Mouse (Mus musculus): ENCODE results near the gene D1Ertd622e. TPM values are rescaled to one million over a fixed set of nuclear protein-coding genes. Genes with fewer than 3 reads are reported as not detected.
A peak's percentile ranks its signal among the peaks of the same experiment; 100 is the strongest.

D1Ertd622e gene
- polyA plus RNA-seq, 1 experiment from 2014 or later, result 61.2 TPM

DNA sequence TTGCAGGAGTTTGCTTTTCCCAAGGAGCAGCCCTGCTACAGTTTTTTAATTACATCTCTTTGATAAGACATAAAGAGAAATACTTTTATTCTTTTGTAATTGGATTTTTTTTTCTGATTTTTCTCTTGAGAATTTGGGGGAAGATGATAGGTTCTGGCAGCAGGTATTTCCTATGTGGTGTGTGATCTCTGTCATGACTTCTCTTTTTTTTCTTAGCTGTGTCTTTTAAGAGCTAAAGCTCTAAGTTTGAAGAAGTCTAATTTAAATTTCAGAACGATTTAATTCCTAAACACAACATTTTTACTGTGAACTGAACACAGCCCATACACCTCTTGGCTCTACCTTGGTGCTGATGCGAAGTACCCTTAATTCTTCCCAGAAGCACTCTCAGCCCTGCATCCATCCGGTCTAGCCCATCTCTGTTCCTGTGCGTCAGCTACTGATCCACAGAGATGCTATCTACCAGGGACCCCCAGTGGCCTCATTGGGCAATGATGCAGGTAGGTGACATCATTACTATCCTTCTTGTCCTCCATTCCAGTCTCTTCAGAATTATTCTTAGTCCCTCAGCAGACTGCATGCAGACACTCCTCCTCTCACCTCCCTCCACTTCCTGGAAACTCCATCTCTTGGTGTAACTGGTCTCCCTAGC, 14.8 kb upstream of the D1Ertd622e start:
- Histone ChIP-seq H3K9ac (ENCODE audit: low read length) (no peak overlapping the region), H3K36me3 (ENCODE audit: control insufficient read depth, insufficient read depth, low read length) (no peaks in the 10 kb centered on the region), H3K9me3 (replicated peaks; ENCODE audit: control insufficient read depth, low read length) (no peaks in the 10 kb centered on the region), H3K4me3 (ENCODE audit: low read depth, low read length) (no peak overlapping the region), H3K4me2 (ENCODE audit: low read length) (no peak overlapping the region), H3K27ac (ENCODE audit: low read depth, low read length) (no peak overlapping the region), H3K4me1 (ENCODE audit: control insufficient read depth, insufficient read depth, low read length) (no peaks in the 10 kb centered on the region), H3K27me3 (replicated peaks; ENCODE audit: control insufficient read depth, insufficient read depth, low read length) (no peaks in the 10 kb centered on the region)
- no peak for DNase-seq (ENCODE audit: low spot score)
- WGBS, result 82% methylated on average over 4 of the region's 4 CpGs
- ATAC-seq, result no peak

DNA sequence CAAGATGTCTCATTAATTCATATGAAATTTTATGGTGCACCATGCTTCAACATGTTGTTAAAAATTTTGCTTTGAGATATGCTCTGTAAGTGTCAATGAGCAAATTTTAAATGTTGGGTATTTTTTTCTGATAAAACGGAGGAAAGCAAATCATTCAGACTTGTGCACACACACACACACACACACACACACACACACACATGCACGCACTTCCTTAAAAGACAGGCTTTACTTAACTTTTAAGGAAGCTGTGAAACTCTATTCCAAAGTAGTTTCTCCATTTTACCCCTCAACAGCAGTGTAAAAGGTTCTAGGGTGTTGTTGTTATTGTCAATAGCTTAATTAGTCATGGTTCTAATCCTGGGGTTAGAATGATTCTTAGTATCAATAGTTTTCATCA, 14.2 kb upstream of the D1Ertd622e start:
- ATAC-seq (no peak), DNase-seq (ENCODE audit: low spot score) (no peak)

DNA sequence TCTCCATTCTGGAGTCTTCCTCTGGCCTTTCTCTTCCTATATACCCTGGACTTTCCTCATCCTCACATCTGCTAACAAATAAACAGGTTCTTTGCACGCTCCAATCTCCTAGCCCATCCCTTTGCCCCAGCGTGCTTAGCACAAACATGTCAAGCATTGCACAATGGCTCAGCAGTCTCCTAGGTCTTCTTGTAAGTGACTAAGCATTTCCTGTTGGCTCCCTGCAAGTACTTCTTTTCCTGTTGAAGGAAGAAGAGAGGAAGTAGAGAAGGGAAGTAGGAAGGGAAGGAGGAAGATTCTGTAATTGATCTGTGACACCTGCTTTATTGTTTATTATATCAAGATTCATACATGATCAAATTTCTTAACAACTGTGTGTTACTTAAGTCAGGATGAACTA, 11.0 kb upstream of the D1Ertd622e start:
- ATAC-seq, result no peak
- no peak overlapping the region for H3K9ac ChIP-seq (ENCODE audit: low read length)
- H3K9me3 ChIP-seq (replicated peaks; ENCODE audit: control insufficient read depth, low read length), result no peaks in the 10 kb centered on the region
- DNase-seq (ENCODE audit: low spot score), result no peak
- 83% methylated on average over 2 of the region's 2 CpGs for WGBS
- no peaks in the 10 kb centered on the region for H3K4me1 ChIP-seq (ENCODE audit: control insufficient read depth, insufficient read depth, low read length)
- no peak overlapping the region for H3K4me2 ChIP-seq (ENCODE audit: low read length)
- H3K27ac ChIP-seq (ENCODE audit: low read depth, low read length), result no peak overlapping the region
- no peak overlapping the region for H3K4me3 ChIP-seq (ENCODE audit: low read depth, low read length)
- no peaks in the 10 kb centered on the region for H3K36me3 ChIP-seq (ENCODE audit: control insufficient read depth, insufficient read depth, low read length)
- no peaks in the 10 kb centered on the region for H3K27me3 ChIP-seq (replicated peaks; ENCODE audit: control insufficient read depth, insufficient read depth, low read length)

More for the DNA sequence above, 14.2 kb upstream of the D1Ertd622e start:
- Histone ChIP-seq H3K27ac (ENCODE audit: low read depth, low read length) (no peak overlapping the region), H3K4me1 (ENCODE audit: control insufficient read depth, insufficient read depth, low read length) (no peaks in the 10 kb centered on the region), H3K9ac (ENCODE audit: low read length) (no peak overlapping the region), H3K27me3 (replicated peaks; ENCODE audit: control insufficient read depth, insufficient read depth, low read length) (no peaks in the 10 kb centered on the region), H3K36me3 (ENCODE audit: control insufficient read depth, insufficient read depth, low read length) (no peaks in the 10 kb centered on the region), H3K4me3 (ENCODE audit: low read depth, low read length) (no peak overlapping the region), H3K4me2 (ENCODE audit: low read length) (no peak overlapping the region), H3K9me3 (replicated peaks; ENCODE audit: control insufficient read depth, low read length) (no peaks in the 10 kb centered on the region)
- WGBS, result 61% methylated on average over 2 of the region's 2 CpGs

DNA sequence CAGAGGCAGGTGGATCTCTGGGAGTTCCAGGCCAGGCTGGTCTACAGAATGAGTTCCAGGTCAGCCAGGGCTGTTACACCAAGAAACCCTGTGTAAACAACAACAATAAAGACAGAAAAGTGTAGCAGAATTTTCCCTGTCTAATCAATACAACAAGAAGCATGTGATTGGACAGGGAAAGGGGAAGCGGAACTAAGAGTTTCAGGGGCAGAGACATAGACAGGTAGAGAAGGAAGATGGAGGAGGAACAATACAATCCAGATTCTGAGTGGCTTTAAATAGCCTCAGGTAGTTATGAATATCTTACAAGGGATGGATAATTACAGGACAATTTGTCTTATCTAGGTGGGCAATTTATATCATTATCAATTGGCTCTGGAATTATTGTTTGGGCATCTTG, 5.4 kb upstream of the D1Ertd622e start:
- Histone ChIP-seq H3K36me3 (ENCODE audit: control insufficient read depth, insufficient read depth, low read length) (no peaks in the 10 kb centered on the region), H3K4me1 (ENCODE audit: control insufficient read depth, insufficient read depth, low read length) (no peaks in the 10 kb centered on the region), H3K27me3 (replicated peaks; ENCODE audit: control insufficient read depth, insufficient read depth, low read length) (no peaks in the 10 kb centered on the region), H3K4me3 (ENCODE audit: low read depth, low read length) (no peak overlapping the region), H3K9me3 (replicated peaks; ENCODE audit: control insufficient read depth, low read length) (no peaks in the 10 kb centered on the region), H3K9ac (ENCODE audit: low read length) (no peak overlapping the region), H3K27ac (ENCODE audit: low read depth, low read length) (no peak overlapping the region), H3K4me2 (ENCODE audit: low read length) (no peak overlapping the region)
- ATAC-seq, result no peak
- WGBS, result 96% methylated on average over 1 of the region's 1 CpGs
- no peak for DNase-seq (ENCODE audit: low spot score)

DNA sequence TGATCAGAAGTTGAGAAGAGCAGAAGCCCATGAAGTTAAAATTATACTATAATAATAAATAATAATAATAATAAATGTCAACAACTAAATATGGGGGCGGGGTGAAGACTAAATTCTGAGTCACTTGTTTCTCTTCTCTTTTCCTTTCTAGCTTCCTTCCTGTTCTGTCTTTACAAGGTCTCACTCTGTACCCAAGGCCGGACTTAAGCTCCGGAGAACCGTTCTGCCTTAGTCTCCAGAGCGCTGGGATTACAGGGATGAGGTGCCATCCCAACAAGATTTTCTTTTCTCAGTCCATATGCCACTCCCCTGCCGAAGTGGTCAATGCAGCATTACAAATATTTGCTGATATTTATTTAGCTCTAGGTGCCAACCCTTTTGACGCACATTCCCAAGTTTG, 450 bp upstream of the D1Ertd622e start:
- Histone ChIP-seq H3K36me3 (ENCODE audit: control insufficient read depth, insufficient read depth, low read length) (no peaks in the 10 kb centered on the region), H3K9ac (ENCODE audit: low read length) (peak overlapping the region; percentile 92), H3K27ac (ENCODE audit: low read depth, low read length) (peak overlapping the region; percentile 98; the same call in 1 of the 2 replicates), H3K4me1 (ENCODE audit: control insufficient read depth, insufficient read depth, low read length) (peaks cover 19% of the 10 kb centered on the region), H3K4me3 (ENCODE audit: low read depth, low read length) (peak overlapping the region; percentile 93), H3K9me3 (replicated peaks; ENCODE audit: control insufficient read depth, low read length) (no peaks in the 10 kb centered on the region), H3K27me3 (replicated peaks; ENCODE audit: control insufficient read depth, insufficient read depth, low read length) (no peaks in the 10 kb centered on the region), H3K4me2 (ENCODE audit: low read length) (peak overlapping the region; percentile 65)
- 22% methylated on average over 7 of the region's 7 CpGs for WGBS
- ATAC-seq (no peak), DNase-seq (ENCODE audit: low spot score) (peak; percentile 30)

DNA sequence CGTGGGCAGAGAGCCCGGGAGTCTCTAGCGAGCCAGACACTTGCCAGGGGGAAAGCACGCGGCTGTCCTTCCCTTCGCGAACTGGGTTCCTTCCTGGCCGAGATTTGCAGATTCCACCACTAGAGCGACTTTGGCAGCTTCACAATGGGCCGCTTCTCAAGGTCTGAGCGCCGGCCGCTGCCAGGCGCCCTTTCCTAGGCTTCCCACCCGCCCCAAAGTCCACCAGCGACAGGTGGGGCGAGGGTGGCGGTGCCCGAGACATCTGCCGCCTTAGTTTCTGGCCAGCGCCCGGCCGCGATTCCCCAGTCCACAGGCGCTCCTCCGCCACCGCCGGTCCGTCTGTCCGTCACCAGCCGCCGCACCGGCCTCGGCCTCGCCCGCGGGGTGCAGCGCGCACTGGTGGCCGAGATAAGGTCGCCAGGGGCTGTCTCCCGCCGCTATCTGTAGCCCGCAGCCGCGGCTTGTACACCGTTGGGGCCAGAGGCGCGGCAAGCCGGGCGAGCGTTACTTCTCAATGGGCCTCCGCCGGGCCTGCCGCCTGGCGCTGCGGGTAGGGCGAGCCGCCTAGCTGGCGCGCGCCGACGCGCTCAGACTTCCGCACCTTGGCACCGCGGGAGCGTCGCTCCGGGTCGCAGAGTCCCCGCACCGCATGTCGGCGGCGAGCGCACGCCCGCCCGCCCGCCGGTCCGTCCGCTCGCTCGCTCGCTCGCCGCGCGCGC, 1.0 kb downstream of the D1Ertd622e start:
- no peaks in the 10 kb centered on the region for H3K9me3 ChIP-seq (replicated peaks; ENCODE audit: control insufficient read depth, low read length)
- peak overlapping the region; percentile 98 for H3K27ac ChIP-seq (ENCODE audit: low read depth, low read length)
- H3K4me3 ChIP-seq (ENCODE audit: low read depth, low read length), result peak overlapping the region; percentile 93
- peaks cover 25% of the 10 kb centered on the region for H3K4me1 ChIP-seq (ENCODE audit: control insufficient read depth, insufficient read depth, low read length)
- peak overlapping the region; percentile 65 for H3K4me2 ChIP-seq (ENCODE audit: low read length)
- DNase-seq (ENCODE audit: low spot score) (peak; percentile 77), ATAC-seq (peak; percentile 66)
- WGBS, result under 1% methylated on average over 93 of the region's 93 CpGs
- no peaks in the 10 kb centered on the region for H3K27me3 ChIP-seq (replicated peaks; ENCODE audit: control insufficient read depth, insufficient read depth, low read length)
- H3K9ac ChIP-seq (ENCODE audit: low read length), result peak overlapping the region; percentile 92
- H3K36me3 ChIP-seq (ENCODE audit: control insufficient read depth, insufficient read depth, low read length), result no peaks in the 10 kb centered on the region

DNA sequence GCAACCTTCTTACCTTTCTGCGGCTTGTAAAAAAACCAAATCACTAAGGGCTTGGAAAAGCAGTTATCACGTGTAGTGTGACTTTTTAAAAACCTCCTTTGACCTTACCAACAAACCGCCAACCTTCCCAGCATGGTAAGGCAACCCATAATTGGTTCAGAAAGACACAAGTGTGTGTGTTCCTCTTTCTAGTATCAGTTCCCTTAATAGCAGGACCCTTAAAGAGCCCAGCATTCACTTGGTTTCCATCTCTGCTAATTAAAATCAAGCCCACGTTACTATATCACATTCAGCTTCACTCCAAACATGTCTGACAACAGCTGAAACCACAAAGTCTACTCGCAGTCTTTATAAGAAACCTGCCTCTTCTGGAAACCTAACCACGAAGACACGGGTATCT, 2.5 kb downstream of the D1Ertd622e start:
- Histone ChIP-seq H3K4me3 (ENCODE audit: low read depth, low read length) (peak overlapping the region; percentile 93), H3K27ac (ENCODE audit: low read depth, low read length) (no peak overlapping the region), H3K27me3 (replicated peaks; ENCODE audit: control insufficient read depth, insufficient read depth, low read length) (no peaks in the 10 kb centered on the region), H3K4me2 (ENCODE audit: low read length) (peak overlapping the region; percentile 65), H3K9me3 (replicated peaks; ENCODE audit: control insufficient read depth, low read length) (no peaks in the 10 kb centered on the region), H3K4me1 (ENCODE audit: control insufficient read depth, insufficient read depth, low read length) (peaks cover 36% of the 10 kb centered on the region), H3K36me3 (ENCODE audit: control insufficient read depth, insufficient read depth, low read length) (no peaks in the 10 kb centered on the region), H3K9ac (ENCODE audit: low read length) (peak overlapping the region; percentile 43; the same call in 1 of the 2 replicates)
- ATAC-seq, result no peak
- DNase-seq (ENCODE audit: low spot score), result no peak
- WGBS, result 18% methylated on average over 7 of the region's 7 CpGs

DNA sequence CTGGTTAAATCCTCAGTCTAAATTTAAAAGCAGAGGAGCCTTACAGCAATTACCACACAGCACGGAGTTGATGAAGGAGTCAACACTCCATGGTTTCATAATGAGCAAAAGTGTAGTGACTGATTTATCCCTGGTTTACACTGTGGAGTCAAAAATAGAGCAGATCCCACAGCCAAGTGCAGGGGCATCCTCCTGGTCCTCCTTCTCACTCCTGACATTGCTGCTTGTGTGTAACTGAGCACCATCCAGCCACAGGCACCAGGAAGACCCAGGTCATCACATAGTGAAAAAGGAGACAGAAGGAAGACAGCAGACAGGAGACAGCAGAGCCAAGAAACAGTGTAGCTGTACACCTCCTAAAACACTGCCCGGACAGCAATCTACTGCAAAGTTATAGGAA, 4.1 kb downstream of the D1Ertd622e start:
- no peak overlapping the region for H3K9ac ChIP-seq (ENCODE audit: low read length)

DNA sequence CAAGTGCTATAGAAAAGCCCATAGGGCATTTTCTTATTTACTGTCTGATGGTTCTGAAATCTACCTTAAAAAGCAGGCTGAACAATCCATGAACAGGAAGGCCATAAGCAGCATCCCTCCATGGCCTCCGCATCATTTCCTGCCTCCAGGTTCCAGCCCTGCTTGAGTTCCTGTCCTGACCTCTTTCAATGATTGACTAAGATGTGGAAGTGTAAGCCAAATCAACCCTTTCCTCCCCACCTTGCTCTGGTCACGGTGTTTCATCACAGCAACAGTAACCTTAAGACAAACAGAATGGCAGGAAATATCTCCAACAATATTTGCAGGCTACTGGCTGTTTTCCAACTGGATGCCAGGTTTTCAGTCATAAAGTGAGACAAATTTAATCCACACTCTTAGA, 4.7 kb downstream of the D1Ertd622e start:
- DNase-seq (ENCODE audit: low spot score), result no peak
- H3K4me2 ChIP-seq (ENCODE audit: low read length), result no peak overlapping the region

More for the DNA sequence above, 4.1 kb downstream of the D1Ertd622e start:
- Histone ChIP-seq H3K27me3 (replicated peaks; ENCODE audit: control insufficient read depth, insufficient read depth, low read length) (no peaks in the 10 kb centered on the region), H3K36me3 (ENCODE audit: control insufficient read depth, insufficient read depth, low read length) (no peaks in the 10 kb centered on the region), H3K27ac (ENCODE audit: low read depth, low read length) (no peak overlapping the region), H3K4me2 (ENCODE audit: low read length) (peak overlapping the region; percentile 65; the same call in 1 of the 2 replicates), H3K9me3 (replicated peaks; ENCODE audit: control insufficient read depth, low read length) (no peaks in the 10 kb centered on the region), H3K4me1 (ENCODE audit: control insufficient read depth, insufficient read depth, low read length) (peaks cover 40% of the 10 kb centered on the region), H3K4me3 (ENCODE audit: low read depth, low read length) (no peak overlapping the region)
- ATAC-seq (no peak), DNase-seq (ENCODE audit: low spot score) (no peak)
- WGBS, result 67% methylated on average over 2 of the region's 2 CpGs

More for the DNA sequence above, 4.7 kb downstream of the D1Ertd622e start:
- H3K9ac ChIP-seq (ENCODE audit: low read length), result no peak overlapping the region
- no peaks in the 10 kb centered on the region for H3K9me3 ChIP-seq (replicated peaks; ENCODE audit: control insufficient read depth, low read length)
- no peak overlapping the region for H3K4me3 ChIP-seq (ENCODE audit: low read depth, low read length)
- ATAC-seq, result no peak
- 79% methylated on average over 2 of the region's 2 CpGs for WGBS
- H3K27ac ChIP-seq (ENCODE audit: low read depth, low read length), result no peak overlapping the region
- no peaks in the 10 kb centered on the region for H3K36me3 ChIP-seq (ENCODE audit: control insufficient read depth, insufficient read depth, low read length)
- H3K4me1 ChIP-seq (ENCODE audit: control insufficient read depth, insufficient read depth, low read length), result peaks cover 40% of the 10 kb centered on the region
- H3K27me3 ChIP-seq (replicated peaks; ENCODE audit: control insufficient read depth, insufficient read depth, low read length), result no peaks in the 10 kb centered on the region
